Mouse (Mus musculus) forebrain, embryonic 12.5 days (tissue): ENCODE measurements around the gene Spert. TPM values are rescaled to one million over a fixed set of nuclear protein-coding genes. Genes with fewer than 3 reads are reported as not detected.
A peak's percentile ranks its signal among the peaks of the same experiment; 100 is the strongest.

Experiments
- ATAC-seq: fragments of 200-750 bp; cut with Nextera tagmentation; 2 replicates; pipeline ENCODE4 v1.8.0; 2017; ENCODE audit warnings: moderate TSS enrichment; ENCODE audit not compliant: low FRiP score
- H3K27ac ChIP-seq: fragments of 300-500 bp; sonication (generic); 2 replicates; pipeline ENCODE4 v1.5.1; 2016; ENCODE audit warnings: mild to moderate bottlenecking
- H3K27me3 ChIP-seq: fragments of 300-500 bp; sonication (generic); 2 replicates; pipeline ENCODE4 v1.6.1; 2016; ENCODE audit warnings: mild to moderate bottlenecking
- H3K36me3 ChIP-seq: fragments of 300-500 bp; sonication (generic); replicated peaks from 2 replicates; pipeline ENCODE4 v1.6.1; 2016; ENCODE audit warnings: mild to moderate bottlenecking
- H3K4me1 ChIP-seq: fragments of 300-500 bp; sonication (generic); 2 replicates; pipeline ENCODE4 v1.6.1; 2016
- H3K4me2 ChIP-seq: fragments of 300-500 bp; sonication (generic); 2 replicates; pipeline ENCODE4 v1.6.1; 2016; ENCODE audit warnings: mild to moderate bottlenecking, moderate library complexity
- H3K4me3 ChIP-seq: fragments of 300-500 bp; sonication (generic); replicated peaks from 2 replicates; pipeline ENCODE4 v1.5.1; 2016; ENCODE audit warnings: mild to moderate bottlenecking
- H3K9ac ChIP-seq: fragments of 300-500 bp; sonication (generic); 2 replicates; pipeline ENCODE4 v1.6.1; 2016; ENCODE audit warnings: mild to moderate bottlenecking
- H3K9me3 ChIP-seq: fragments of 300-500 bp; sonication (generic); 2 replicates; pipeline ENCODE4 v1.6.1; 2016
- WGBS: fragments of 180-500 bp; shearing (Covaris S2); methylation state at CpG from one replicate; pipeline ENCODE4 v1.1.7; 2016; 5-methylcytosine and 5-hydroxymethylcytosine counted together
- polyA plus RNA-seq: library from polyadenylated mRNA; unstranded; fragments of >200 nt; fragmentation: Nextera tagmentation; extraction: Ambion mirVana; gene quantifications from 2 replicates; pipeline ENCODE4 v1.2.1, GENCODE M21; 2016

Spert gene
- polyA plus RNA-seq, 1 experiment from 2014 or later = not detected

DNA sequence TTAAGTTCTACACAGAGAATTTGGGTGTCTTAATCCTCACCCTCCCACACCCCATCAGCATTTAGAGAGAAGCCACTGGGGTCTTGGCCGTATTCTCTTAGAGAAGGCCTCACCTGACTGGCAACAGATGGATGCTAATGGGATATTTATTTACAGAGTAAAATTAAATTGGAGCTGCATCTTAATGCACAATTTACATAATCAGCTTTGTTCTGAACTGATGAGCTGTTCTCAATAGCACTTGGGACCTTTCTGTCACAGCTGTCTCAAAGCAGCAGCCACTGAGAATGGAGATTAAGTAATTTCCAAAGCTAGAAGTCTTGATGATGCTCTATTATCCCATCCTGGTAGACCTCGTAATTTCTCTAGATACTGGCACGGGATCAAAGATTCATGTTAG, 26.6 kb downstream of the Spert start:
- peak overlapping the region; percentile 85 for H3K27ac ChIP-seq

DNA sequence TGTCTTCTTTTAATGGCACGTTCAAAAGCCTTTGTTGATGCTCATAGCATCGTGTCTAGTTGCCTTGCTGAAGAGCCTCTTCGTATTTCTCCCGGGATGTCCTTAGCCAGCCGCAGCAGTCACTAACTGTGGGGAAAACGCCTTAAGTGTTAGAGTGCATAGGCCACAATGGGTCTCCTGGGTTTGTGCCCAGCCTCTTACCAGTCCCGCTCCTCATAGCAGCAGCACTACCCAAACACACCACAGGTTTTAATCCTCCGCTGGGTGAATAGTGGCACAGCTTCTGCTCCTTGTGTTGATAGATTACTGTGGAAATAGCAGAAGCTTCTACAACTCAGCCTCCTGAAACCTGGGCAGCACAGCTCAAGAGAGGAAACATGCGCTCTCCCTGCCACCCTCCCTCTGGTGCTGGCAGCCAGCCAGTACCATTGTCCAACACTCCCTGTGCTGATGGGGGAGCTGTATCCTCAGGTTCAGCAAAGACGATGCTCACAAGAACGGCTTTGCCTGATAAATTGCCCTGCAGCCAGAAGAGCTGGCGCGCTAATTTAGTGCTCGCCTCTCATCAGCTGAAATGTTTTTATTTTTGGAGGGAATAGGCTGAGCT, 27.3 kb downstream of the Spert start:
- H3K4me2 ChIP-seq = 0 out of 2 replicates have a peak overlapping the region, but pooled peaks have one; percentile 2

More for the DNA sequence above, 26.6 kb downstream of the Spert start:
- H3K4me3 ChIP-seq = no peak overlapping the region
- H3K4me1 ChIP-seq = peaks cover 22% of the 10 kb centered on the region
- no peak overlapping the region for H3K9ac ChIP-seq
- H3K9me3 ChIP-seq = no peaks in the 10 kb centered on the region
- H3K4me2 ChIP-seq = no peak overlapping the region
- 20% methylated on average over 3 of the region's 3 CpGs for WGBS
- H3K36me3 ChIP-seq = no peaks in the 10 kb centered on the region
- ATAC-seq = peak; percentile 71
- H3K27me3 ChIP-seq = 0 out of 2 replicates have a peak, but pooled peaks cover 5% of the 10 kb centered on the region

DNA sequence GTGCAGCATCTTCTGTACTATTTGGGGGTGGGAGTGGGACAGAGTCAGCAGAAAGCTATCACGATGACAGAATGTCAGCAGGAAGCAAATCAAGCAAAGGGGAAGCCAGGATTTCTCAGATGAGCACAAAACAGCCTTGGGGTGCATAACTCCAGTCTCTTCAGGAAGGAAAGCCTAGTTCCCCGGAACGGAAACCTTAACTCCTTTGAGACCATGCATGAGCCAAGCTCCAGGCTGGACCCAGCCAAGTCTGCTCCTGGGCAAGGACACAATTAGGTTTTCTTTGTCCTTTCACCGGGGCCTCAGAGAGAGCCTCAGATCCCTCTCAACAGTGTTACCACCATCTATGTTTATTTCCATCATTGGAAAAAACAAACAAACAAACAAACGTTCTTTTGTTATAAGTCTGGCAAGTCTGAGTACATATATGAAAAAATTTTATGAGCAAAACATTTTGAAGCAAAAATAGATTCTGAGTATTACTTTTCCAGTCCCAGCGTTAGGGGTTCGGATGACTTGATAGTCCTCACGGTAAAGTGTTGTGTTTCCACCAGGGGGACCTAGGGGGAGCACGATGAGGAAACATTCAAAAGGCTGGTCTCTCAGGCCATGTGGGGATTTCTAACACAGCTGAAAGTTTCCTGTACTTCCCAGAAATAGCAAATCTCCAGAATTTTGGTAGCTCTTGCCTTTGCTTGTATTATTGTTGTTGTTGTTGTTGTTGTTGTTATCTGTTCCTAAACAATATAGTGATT, 31.2 kb downstream of the Spert start:
- H3K9me3 ChIP-seq = no peaks in the 10 kb centered on the region
- H3K9ac ChIP-seq = no peak overlapping the region
- no peak overlapping the region for H3K4me3 ChIP-seq
- WGBS = 58% methylated on average over 9 of the region's 9 CpGs
- peaks cover 17% of the 10 kb centered on the region for H3K4me1 ChIP-seq
- H3K27ac ChIP-seq = no peak overlapping the region
- no peaks in the 10 kb centered on the region for H3K36me3 ChIP-seq
- no peaks in the 10 kb centered on the region for H3K27me3 ChIP-seq
- no peak overlapping the region for H3K4me2 ChIP-seq
- ATAC-seq = no peak

More for the DNA sequence above, 27.3 kb downstream of the Spert start:
- Histone ChIP-seq H3K36me3 (no peaks in the 10 kb centered on the region), H3K9ac (no peak overlapping the region), H3K4me3 (no peak overlapping the region), H3K4me1 (peaks cover 22% of the 10 kb centered on the region), H3K27me3 (0 out of 2 replicates have a peak, but pooled peaks cover 5% of the 10 kb centered on the region), H3K27ac (peak overlapping the region; percentile 85), H3K9me3 (no peaks in the 10 kb centered on the region)
- WGBS = 33% methylated on average over 14 of the region's 14 CpGs
- peak; percentile 90 for ATAC-seq

DNA sequence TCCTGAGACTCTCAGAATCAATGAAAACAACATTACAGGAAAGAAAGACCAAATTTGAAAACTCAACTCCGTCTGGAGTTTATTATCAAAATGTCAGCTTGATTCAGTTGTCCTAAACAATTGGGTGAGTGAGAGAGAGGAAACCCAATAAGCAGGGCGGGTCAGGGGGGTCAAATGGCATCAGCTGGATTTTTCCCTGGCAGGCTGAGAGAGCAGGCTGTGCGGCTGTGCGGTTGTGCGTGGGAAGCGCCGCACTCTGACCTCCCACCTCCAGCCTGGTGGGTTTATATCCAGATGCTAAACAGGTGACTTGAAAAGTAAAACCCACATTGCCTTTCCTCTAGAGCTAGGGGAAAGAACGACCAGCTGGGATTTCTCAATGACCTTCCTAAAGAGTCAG, 51.2 kb downstream of the Spert start:
- H3K36me3 ChIP-seq = no peaks in the 10 kb centered on the region
- H3K9me3 ChIP-seq = no peaks in the 10 kb centered on the region
- H3K27ac ChIP-seq = peak overlapping the region; percentile 86
- no peaks in the 10 kb centered on the region for H3K27me3 ChIP-seq
- no peak overlapping the region for H3K4me3 ChIP-seq
- no peak overlapping the region for H3K9ac ChIP-seq
- peaks cover 39% of the 10 kb centered on the region for H3K4me1 ChIP-seq
- WGBS = 15% methylated on average over 8 of the region's 8 CpGs
- no peak overlapping the region; the same call in 1 of the 2 replicates for H3K4me2 ChIP-seq
- no peak for ATAC-seq

DNA sequence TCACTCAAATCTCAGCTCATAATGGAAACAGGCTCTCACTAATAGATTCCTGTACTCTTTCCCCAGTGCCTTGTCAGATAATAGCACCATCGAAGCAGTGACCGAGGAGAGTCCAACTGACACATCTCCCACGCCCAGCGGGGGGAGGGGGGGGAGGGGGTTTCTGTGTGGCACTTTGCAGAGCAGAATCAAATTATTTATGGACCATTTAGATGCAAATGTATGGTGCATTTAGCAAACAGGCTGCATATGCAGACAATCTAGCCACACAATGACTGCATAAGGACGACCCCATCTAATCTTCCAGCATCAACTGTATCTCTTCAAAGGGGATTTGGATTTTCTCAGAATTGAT, 51.9 kb downstream of the Spert start:
- H3K9me3 ChIP-seq = no peaks in the 10 kb centered on the region
- H3K4me1 ChIP-seq = peaks cover 47% of the 10 kb centered on the region
- no peaks in the 10 kb centered on the region for H3K27me3 ChIP-seq
- whole genome bisulfite sequencing = 2% methylated on average over 5 of the region's 5 CpGs
- H3K27ac ChIP-seq = peak overlapping the region; percentile 86
- peak; percentile 87 for ATAC-seq
- no peaks in the 10 kb centered on the region for H3K36me3 ChIP-seq
- no peak overlapping the region for H3K4me3 ChIP-seq
- peak overlapping the region; percentile 1; the same call in 1 of the 2 replicates for H3K4me2 ChIP-seq
- H3K9ac ChIP-seq = no peak overlapping the region

DNA sequence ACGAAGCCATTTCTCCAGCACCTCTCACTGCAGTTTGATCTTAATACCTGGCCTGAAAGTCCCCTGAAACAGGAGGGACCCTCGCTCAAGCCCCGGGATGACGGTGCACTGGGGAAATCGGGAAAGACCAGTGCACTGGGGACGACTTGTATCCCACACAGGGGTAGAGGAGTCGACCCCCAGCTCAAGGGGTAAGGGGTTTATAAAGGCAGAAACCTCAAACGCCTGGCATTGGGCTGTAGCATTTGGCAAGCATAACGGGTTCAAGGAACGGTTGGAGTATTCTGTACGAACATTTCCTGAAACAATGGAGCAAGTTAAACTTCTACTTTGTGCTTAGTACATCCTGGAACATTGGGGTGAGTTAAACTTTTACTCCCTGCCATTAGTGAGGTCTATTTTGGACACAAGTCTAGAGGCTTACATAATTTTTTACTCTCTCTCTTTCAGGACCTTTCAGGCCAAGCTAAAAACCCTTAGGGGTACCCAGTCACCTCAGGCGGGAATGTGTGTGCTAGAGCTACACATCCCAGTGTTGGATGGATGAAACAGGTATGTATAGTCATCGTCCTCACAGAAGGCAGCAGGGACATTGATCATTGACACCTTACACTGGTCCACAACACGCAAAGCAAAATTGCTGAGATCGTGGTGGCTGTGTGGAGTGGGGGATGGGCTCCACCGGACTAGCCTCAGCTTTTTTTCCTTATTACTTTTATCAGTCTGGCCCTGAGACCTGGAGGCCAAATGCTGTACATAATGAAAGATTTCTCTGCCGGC, 52.5 kb downstream of the Spert start:
- H3K4me2 ChIP-seq = peak overlapping the region; percentile 1; the same call in 1 of the 2 replicates
- 62% methylated on average over 17 of the region's 17 CpGs for WGBS
- peak overlapping the region; percentile 86 for H3K27ac ChIP-seq
- ATAC-seq = no peak; the same call in 1 of the 2 replicates
- no peak overlapping the region for H3K9ac ChIP-seq
- no peaks in the 10 kb centered on the region for H3K9me3 ChIP-seq
- H3K36me3 ChIP-seq = no peaks in the 10 kb centered on the region
- H3K27me3 ChIP-seq = no peaks in the 10 kb centered on the region
- no peak overlapping the region for H3K4me3 ChIP-seq
- H3K4me1 ChIP-seq = peaks cover 47% of the 10 kb centered on the region

DNA sequence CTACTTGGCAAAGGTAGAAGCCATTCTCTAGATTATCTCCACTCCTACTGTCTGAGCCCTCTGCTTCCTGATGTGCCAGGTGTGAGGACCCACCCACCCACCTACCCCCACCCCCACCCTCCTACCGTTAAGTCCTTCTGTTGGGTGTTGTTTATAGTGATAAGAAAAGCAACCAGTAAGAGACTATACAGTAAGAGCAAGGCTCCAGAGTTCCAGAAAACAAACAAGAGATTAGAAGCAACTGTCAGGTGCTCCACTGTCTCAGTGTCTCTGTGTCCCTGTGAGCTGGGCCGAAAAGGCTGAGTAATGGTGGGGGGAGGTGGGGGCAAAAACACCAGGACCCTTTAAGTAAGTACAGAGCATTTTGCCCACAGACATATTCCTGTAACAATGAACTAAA, 53.7 kb downstream of the Spert start:
- ATAC-seq = no peak
- WGBS = 52% methylated on average over 2 of the region's 2 CpGs
- Histone ChIP-seq H3K27ac (no peak overlapping the region), H3K4me2 (no peak overlapping the region), H3K9me3 (no peaks in the 10 kb centered on the region), H3K36me3 (no peaks in the 10 kb centered on the region), H3K4me3 (no peak overlapping the region), H3K9ac (no peak overlapping the region), H3K27me3 (no peaks in the 10 kb centered on the region), H3K4me1 (peaks cover 47% of the 10 kb centered on the region)

Other genes starting within 250 kb of the Spert start
- 4.2 and 6.1 TPM in 2 replicates for gene Siah3, start 137.1 kb downstream of the Spert start, polyA plus RNA-seq
- not detected in 2 replicates for gene Erich6b, start 49.1 kb upstream of the Spert start, polyA plus RNA-seq
- 24.1 and 24.4 TPM in 2 replicates for gene Cog3, start 161.4 kb upstream of the Spert start, polyA plus RNA-seq
- gene Slc25a30, start 193.9 kb upstream of the Spert start, polyA plus RNA-seq = 9.7 and 10.2 TPM in 2 replicates